Mouse (Mus musculus) embryonic facial prominence, embryonic 14.5 days (tissue): ENCODE measurements around the gene Sclt1. TPM values are rescaled to one million over a fixed set of nuclear protein-coding genes. Genes with fewer than 3 reads are reported as not detected.

ENCODE experiments used
- ATAC-seq: fragments of 200-750 bp; cut with Nextera tagmentation; 2 replicates; pipeline ENCODE4 v1.8.0; 2017; ENCODE audit warnings: low read depth, moderate number of reproducible peaks, moderate TSS enrichment
- DNase-seq: peaks from one replicate; pipeline ENCODE4 v3.0.0-alpha.2; 2015; ENCODE audit warnings: low spot score
- H3K27ac ChIP-seq: fragments of 300-500 bp; sonication (generic); replicated peaks from 2 replicates; pipeline ENCODE4 v1.5.1; 2014; ENCODE audit warnings: low read depth, mild to moderate bottlenecking, low read length, moderate library complexity
- H3K27me3 ChIP-seq: fragments of 300-500 bp; sonication (generic); replicated peaks from 2 replicates; pipeline ENCODE4 v1.6.1; 2014; ENCODE audit warnings: low read length; ENCODE audit not compliant: control insufficient read depth, insufficient read depth
- H3K36me3 ChIP-seq: fragments of 300-500 bp; sonication (generic); 2 replicates; pipeline ENCODE4 v1.6.1; 2014; ENCODE audit warnings: low read length, mixed read lengths; ENCODE audit not compliant: control insufficient read depth, insufficient read depth
- H3K4me1 ChIP-seq: fragments of 300-500 bp; sonication (generic); 2 replicates; pipeline ENCODE4 v1.6.1; 2014; ENCODE audit warnings: antibody characterized with exemption, low read length; ENCODE audit not compliant: control insufficient read depth, insufficient read depth
- H3K4me2 ChIP-seq: fragments of 300-500 bp; sonication (generic); 2 replicates; pipeline ENCODE4 v1.6.1; 2014; ENCODE audit warnings: low read depth, mild to moderate bottlenecking, low read length, moderate library complexity, mixed read lengths
- H3K4me3 ChIP-seq: fragments of 300-500 bp; sonication (generic); 2 replicates; pipeline ENCODE4 v1.5.1; 2014; ENCODE audit warnings: low read depth, mild to moderate bottlenecking, low read length
- H3K9ac ChIP-seq: fragments of 300-500 bp; sonication (generic); 2 replicates; pipeline ENCODE4 v1.6.1; 2014; ENCODE audit warnings: low read depth, mild to moderate bottlenecking, low read length, moderate library complexity, mixed read lengths
- H3K9me3 ChIP-seq: fragments of 300-500 bp; sonication (generic); 2 replicates; pipeline ENCODE4 v1.6.1; 2016; ENCODE audit warnings: low read length; ENCODE audit not compliant: control insufficient read depth
- WGBS: fragments of 180-500 bp; shearing (Covaris S2); extraction: QIAGEN DNeasy Blood & Tissue Kit; methylation state at CpG from one replicate; pipeline ENCODE4 v1.1.7; 2014; 5-methylcytosine and 5-hydroxymethylcytosine counted together
- polyA plus RNA-seq: library from polyadenylated mRNA; unstranded; fragments of >200 nt; fragmentation: Nextera tagmentation; extraction: Ambion mirVana; gene quantifications from 2 replicates; pipeline ENCODE4 v1.2.1, GENCODE M21; 2014

Sclt1 gene
- polyA plus RNA-seq, 1 experiment from 2014 or later = 17.5 TPM

DNA sequence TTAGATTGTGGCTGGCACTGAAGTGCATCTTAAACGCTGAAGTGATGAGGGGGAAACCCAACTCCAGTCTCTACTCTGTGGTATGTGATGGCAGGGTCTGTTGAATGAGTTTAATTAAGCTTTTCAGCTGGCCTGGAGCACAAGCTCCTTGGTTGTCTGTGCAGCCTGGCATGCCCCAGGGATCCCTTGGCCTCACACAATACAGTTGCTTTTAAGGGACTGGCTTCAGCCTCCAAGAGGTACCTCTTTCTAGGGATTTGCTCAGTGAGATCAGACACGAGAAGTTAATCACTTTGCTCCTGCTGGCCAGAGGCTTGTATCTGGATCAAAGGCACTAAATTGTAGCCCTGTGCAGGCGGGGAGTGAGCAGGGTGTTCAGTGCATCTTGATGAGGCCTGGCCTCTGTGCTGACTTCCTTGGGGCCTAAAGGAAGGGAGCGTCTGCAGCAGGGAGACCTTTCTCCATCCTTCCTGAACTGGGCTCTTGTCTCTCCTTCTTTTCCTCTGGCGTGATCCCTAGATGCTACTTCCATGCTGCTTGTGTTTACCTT, 138.8 kb downstream of the Sclt1 start:
- Histone ChIP-seq H3K27me3 (no peaks in the 10 kb centered on the region), H3K4me3 (no peak overlapping the region), H3K4me2 (no peak overlapping the region), H3K4me1 (peaks cover 9% of the 10 kb centered on the region), H3K9ac (no peak overlapping the region), H3K36me3 (peaks cover 22% of the 10 kb centered on the region; the same call in 1 of the 2 replicates), H3K9me3 (no peaks in the 10 kb centered on the region), H3K27ac (no peak overlapping the region)
- peak; percentile 15; the same call in 1 of the 2 replicates for ATAC-seq
- 30% methylated on average over 5 of the region's 5 CpGs for WGBS
- DNase-seq = peak; percentile 30

DNA sequence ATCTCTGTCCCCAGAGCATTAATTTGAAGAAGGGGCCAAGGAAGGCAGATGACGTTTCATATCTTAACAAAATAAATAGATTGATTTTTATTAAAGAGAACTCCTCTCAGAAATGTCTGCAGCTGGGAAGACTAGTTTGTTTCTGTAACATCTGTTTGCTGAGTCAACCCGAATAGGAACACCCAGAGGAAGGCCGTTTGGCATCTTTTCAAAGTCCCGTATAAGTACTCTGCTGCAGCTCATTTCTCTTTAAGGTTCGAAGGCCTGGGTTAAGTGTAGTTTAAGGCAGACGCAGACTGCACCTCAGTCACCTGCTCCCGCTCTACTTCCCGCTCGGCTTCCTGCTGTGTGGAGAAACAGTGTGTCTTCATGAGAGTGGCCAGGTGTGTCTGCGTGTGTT, 139.4 kb downstream of the Sclt1 start:
- Histone ChIP-seq H3K9me3 (no peaks in the 10 kb centered on the region), H3K9ac (no peak overlapping the region), H3K4me3 (no peak overlapping the region), H3K4me2 (no peak overlapping the region), H3K36me3 (peaks cover 22% of the 10 kb centered on the region; the same call in 1 of the 2 replicates), H3K4me1 (peaks cover 9% of the 10 kb centered on the region), H3K27me3 (no peaks in the 10 kb centered on the region), H3K27ac (no peak overlapping the region)
- 51% methylated on average over 10 of the region's 10 CpGs for WGBS
- DNase-seq (peak; percentile 77), ATAC-seq (no peak)

DNA sequence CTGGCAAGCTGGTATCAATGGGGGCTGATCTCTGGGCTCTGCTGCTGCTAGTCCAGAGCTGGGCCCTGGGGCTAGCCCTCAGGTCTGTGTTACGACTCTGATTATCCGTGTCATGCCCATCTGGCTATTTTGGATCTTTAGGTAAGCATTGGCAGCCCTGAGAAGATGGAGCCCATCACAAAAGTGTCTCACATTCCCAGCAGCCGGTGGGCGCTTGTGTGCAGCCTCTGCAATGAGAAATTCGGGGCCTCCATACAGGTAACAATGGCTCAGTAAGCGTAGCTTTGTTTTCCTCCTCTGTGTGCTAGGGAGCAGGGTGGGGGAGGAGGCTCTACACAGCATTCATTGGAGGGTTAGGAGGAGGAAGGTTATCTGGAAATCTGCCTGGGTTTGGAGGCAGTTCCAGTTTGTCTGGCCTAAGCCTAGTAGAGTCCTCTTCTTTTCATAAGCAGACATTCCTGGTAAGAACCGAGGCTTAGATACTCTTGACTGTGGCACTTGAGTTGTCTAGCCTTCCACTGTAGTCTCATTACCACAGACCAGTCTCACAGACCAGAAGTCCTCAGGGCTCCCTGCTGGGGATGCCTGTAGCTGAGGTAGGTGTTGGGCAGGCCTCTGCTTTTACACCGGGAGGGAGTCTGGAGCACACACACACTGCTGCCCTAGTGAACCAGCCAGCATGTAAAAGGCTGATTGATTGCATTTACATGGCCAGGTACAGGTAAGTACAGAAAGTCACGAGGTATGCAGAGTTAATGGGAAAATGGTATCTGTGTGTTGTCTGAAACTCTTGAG, 140.9 kb downstream of the Sclt1 start:
- DNase-seq (no peak), ATAC-seq (no peak)
- Histone ChIP-seq H3K4me3 (no peak overlapping the region), H3K9ac (no peak overlapping the region), H3K4me1 (peaks cover 9% of the 10 kb centered on the region), H3K9me3 (no peaks in the 10 kb centered on the region), H3K36me3 (peaks cover 30% of the 10 kb centered on the region), H3K27me3 (no peaks in the 10 kb centered on the region), H3K4me2 (no peak overlapping the region), H3K27ac (no peak overlapping the region)
- WGBS = 83% methylated on average over 9 of the region's 9 CpGs

DNA sequence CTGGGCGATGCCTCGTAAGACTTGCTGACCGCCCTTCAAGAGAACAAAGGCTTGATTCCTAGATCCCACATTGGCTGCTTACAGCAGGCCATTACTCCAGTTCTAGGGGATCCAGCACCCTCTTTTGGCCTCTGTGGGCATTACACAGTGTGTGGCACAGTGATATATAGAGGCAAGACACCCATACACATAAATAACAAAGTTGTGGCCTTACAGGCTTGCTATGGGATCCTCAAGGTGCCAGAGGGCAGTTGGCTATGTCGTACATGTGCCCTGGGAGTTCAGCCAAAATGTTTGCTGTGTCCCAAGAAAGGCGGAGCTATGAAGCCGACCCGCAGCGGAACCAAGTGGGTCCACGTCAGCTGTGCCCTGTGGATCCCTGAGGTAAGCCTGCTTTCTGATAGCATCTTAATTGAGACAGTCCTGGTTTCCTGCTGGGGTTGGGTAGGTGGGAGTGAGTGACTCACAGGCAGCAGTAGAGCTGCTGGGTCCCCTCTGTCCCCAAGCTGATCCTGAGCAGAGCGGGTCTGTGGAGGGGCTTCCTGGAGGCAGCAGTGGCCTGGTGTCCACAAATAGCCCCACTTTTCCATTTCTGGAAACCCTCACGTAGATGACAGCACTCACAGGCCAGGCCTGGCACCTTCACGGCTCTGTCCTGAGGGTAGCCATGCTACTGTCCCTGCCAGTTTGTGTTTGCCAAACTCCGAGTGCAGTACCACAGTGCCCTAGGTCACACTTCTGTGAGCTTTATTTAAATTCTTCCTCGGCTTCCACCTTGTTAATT, 142.3 kb downstream of the Sclt1 start:
- Histone ChIP-seq H3K4me1 (peaks cover 9% of the 10 kb centered on the region), H3K36me3 (peaks cover 27% of the 10 kb centered on the region), H3K27ac (no peak overlapping the region), H3K9me3 (no peaks in the 10 kb centered on the region), H3K27me3 (no peaks in the 10 kb centered on the region), H3K4me3 (no peak overlapping the region), H3K9ac (no peak overlapping the region), H3K4me2 (no peak overlapping the region)
- 82% methylated on average over 14 of the region's 14 CpGs for WGBS
- peak; percentile 17 for DNase-seq
- ATAC-seq = peak; percentile 45

DNA sequence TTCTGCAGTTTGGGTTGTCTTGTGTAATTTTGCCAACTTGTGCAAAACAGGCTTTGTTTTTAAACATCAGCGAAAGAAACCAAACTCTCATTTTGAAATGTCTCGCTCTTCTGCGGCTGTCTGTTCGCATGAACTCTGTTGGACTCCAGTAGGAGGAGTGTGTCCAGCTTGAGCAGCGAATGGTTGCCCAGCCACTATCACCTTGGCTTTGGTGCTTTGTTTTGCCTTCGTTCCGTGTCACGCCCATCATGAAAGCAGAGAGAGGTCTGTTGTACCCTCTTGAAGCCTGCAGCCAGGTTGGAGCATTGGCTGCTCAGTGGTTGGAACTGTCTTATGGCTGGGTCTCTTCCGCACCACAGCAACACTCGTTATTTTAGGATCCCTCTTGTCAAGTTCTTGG, 143.1 kb downstream of the Sclt1 start:
- Histone ChIP-seq H3K27ac (no peak overlapping the region), H3K9me3 (no peaks in the 10 kb centered on the region)
- 90% methylated on average over 10 of the region's 10 CpGs for WGBS

DNA sequence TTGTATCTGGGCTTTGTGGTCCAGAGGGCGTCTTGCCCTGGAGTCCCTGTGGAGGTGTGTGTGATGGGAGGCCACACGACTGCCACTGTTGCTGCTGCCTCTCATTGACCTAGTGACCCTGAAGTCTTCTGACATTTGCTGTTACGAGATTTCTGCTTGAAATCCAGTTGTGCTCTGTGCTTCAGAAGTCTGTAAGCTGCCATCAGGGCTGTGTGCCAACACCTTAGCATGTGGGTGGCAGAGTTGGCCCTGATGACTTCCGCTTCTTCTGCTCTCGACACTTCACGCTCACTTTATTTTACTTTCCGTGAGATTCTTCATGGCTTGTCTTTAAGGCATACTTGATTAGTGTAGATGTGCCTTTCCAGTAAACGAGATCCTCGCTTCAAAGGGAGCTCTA, 143.9 kb downstream of the Sclt1 start:
- Histone ChIP-seq H3K27me3 (no peaks in the 10 kb centered on the region), H3K9ac (no peak overlapping the region), H3K27ac (no peak overlapping the region), H3K4me2 (no peak overlapping the region), H3K4me3 (no peak overlapping the region), H3K9me3 (no peaks in the 10 kb centered on the region), H3K36me3 (peaks cover 36% of the 10 kb centered on the region), H3K4me1 (peaks cover 3% of the 10 kb centered on the region)
- no peak for ATAC-seq
- no peak for DNase-seq
- 77% methylated on average over 9 of the region's 9 CpGs for WGBS

More for the DNA sequence above, 143.1 kb downstream of the Sclt1 start:
- Histone ChIP-seq H3K27me3 (no peaks in the 10 kb centered on the region), H3K4me3 (no peak overlapping the region), H3K36me3 (peaks cover 29% of the 10 kb centered on the region), H3K9ac (no peak overlapping the region), H3K4me1 (peaks cover 9% of the 10 kb centered on the region), H3K4me2 (no peak overlapping the region)
- DNase-seq = no peak
- ATAC-seq = no peak

DNA sequence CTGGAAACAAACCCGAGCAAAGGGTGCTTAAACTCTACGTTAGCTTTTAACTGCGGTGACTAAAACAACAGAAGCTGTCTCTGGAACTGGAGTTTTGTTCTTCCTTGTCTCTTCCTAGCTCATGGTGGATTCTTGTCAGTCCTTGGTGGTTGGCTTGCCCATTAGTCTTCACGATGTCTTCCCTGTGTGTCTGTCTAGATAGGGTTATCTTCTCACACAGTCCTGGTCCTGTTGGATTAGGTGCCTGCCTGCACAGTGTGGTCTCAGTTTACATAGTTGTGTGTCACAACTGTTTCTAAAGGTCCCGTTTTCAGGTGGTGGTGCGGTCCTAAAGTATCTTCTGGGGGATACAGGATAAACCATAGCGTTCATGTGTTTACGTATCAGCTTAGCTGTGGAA, 145.3 kb downstream of the Sclt1 start:
- H3K36me3 ChIP-seq = peaks cover 41% of the 10 kb centered on the region
- no peaks in the 10 kb centered on the region for H3K9me3 ChIP-seq

DNA sequence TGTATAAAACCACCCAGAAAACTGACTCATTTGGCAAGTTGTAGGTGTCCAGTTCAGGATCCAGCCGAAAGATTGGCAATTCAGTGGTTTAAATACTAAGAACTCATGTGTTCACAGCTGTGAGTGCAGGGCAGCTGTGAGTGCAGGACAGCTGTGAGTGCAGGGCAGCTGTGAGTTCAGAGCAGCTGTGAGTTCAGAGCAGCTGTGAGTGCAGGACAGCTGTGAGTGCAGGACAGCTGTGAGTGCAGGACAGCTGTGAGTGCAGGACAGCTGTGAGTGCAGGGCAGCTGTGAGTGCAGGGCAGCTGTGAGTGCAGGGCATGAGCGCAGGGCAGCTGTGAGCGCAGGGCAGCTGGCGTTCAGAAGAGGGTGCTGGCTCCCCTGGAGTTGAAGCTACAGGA, 147.3 kb downstream of the Sclt1 start:
- Histone ChIP-seq H3K9ac (no peak overlapping the region), H3K36me3 (peaks cover 34% of the 10 kb centered on the region), H3K27me3 (no peaks in the 10 kb centered on the region), H3K4me1 (no peaks in the 10 kb centered on the region), H3K4me2 (no peak overlapping the region), H3K9me3 (no peaks in the 10 kb centered on the region), H3K27ac (no peak overlapping the region), H3K4me3 (no peak overlapping the region)
- ATAC-seq = no peak
- 89% methylated on average over 4 of the region's 4 CpGs for WGBS
- DNase-seq = no peak

More for the DNA sequence above, 145.3 kb downstream of the Sclt1 start:
- Histone ChIP-seq H3K4me1 (no peaks in the 10 kb centered on the region), H3K27ac (no peak overlapping the region), H3K4me2 (no peak overlapping the region), H3K9ac (no peak overlapping the region), H3K27me3 (no peaks in the 10 kb centered on the region), H3K4me3 (no peak overlapping the region)
- 93% methylated on average over 8 of the region's 8 CpGs for WGBS
- ATAC-seq (no peak), DNase-seq (no peak)
